Mouse (Mus musculus): ENCODE measurements around the gene Jade1.

Jade1 gene

DNA sequence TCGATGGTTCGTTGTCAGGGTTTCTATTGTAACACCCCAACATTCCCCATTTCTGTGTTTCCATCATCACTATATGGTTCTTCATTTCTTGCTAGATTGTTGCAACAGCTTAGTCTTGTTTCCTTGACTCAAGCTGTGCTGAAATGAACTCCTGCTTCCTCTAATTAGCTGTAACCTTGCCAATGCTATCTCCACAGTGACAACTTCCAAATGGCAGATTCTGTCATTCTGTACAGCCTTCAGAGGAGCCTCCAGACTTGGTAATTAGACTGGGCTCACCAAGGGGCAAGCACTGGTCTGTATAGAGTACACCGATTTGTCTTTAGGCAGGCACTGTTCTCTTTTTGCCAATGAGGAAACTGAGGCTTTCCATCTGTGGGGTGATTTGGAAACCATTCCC, 63.0 kb downstream of the Jade1 start:
- no peak for DNase-seq (ENCODE audit: extremely low read depth, insufficient read length, low spot score)

- DNase-seq (ENCODE audit: extremely low read depth, insufficient read length, low spot score), result no peak
Measured at GRCm38 (mm10) chr3:41620971-41621370, 65.4 kb downstream of the Jade1 start.

- no peak for DNase-seq (ENCODE audit: extremely low read depth, insufficient read length, low spot score)
Measured at GRCm38 (mm10) chr3:41655642-41656041, 100.1 kb downstream of the Jade1 start.
